Mouse (Mus musculus) E14TG2a.4 (cell line): ENCODE results near the gene Asb11.

ENCODE experiments used
- CTCF ChIP-seq: conservative IDR thresholded peaks from 2 replicates; pipeline ENCODE4 v1.5.1; 2014; ENCODE audit warnings: low read length
- NANOG ChIP-seq: IDR thresholded peaks from 2 replicates; pipeline ENCODE4 v1.6.1; 2014; ENCODE audit warnings: borderline replicate concordance, low read length, mixed read lengths
- POU5F1 ChIP-seq: IDR thresholded peaks from 2 replicates; pipeline ENCODE4 v1.6.1; 2014; ENCODE audit warnings: low read length, borderline replicate concordance

DNA sequence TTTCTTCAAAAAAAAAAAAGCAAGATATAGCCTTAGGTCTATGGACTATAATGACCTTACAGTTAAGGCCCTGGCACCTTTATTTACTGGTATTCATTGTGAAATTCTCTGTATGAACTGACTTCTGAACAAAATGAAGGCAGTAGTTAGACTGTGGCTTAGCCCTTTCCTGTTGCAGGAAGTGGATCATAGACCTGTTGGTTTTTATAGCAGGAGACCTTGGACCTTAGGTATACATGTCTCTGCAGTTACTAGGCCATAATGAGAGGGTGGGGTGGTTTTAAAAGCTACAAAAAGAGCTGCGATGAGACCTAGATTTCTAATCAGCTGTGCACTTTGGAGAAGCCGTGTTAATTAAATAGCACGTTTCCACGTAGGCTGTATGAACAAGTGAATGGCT lies 9.5 kb upstream of the Asb11 start:
- no peak for TF ChIP-seq CTCF
- TF ChIP-seq POU5F1 = no peak
- no peak for TF ChIP-seq NANOG
